Mouse (Mus musculus): ENCODE results near the gene Map3k1. TPM values are rescaled to one million over a fixed set of nuclear protein-coding genes. Genes with fewer than 3 reads are reported as not detected.

The Map3k1 gene
- polyA plus RNA-seq (2012; rRNA removed), result 19.8 and 23.9 TPM in 2 replicates

DNA sequence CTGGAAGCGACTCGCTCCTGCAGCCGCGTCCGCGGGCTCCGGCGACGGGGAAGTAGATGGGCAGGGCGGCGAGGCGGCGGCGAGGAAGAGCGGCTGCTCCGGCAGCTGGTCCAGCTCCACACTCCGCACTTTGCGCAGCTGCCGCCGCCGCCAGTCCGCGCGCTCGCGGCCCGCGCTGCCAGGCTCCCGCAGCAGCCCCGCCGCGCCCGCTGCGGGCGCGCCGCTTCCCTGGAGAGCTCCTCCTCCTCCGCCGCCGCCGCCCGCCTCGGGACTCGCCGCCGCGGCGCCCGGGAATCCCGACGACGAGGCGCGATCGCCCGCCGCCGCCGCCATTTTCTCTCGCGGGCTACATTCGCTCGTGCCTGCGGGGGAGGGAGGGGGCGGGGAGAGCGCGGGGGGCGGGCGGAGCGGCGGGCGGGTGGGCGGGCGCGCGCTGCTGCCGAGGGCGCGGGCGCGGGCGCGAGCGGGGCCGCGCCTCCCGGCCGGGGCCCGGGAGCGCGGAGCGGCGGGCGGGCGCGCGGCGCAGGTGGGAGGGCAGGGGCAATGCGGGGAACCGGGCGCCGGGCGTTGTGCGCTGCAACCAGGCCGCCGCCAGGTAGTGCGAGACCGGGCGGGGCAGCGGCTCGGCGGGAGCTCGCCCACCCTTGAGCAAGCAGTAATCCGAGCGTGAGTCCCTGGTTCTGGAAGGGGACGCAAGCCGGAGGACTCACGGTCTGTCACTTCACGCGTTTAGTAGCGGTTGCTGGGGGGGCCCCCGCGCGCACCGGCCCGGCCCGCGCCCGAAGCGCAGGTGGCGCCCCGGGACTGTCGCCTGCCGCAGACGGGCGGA lies at the start of gene Map3k1:
Gene Map3k1, minus strand, starts transcription at position 357 of the 829 bp plus-strand sequence.
- DNase-seq (ENCODE audit: low spot score), result peak; percentile 77

DNA sequence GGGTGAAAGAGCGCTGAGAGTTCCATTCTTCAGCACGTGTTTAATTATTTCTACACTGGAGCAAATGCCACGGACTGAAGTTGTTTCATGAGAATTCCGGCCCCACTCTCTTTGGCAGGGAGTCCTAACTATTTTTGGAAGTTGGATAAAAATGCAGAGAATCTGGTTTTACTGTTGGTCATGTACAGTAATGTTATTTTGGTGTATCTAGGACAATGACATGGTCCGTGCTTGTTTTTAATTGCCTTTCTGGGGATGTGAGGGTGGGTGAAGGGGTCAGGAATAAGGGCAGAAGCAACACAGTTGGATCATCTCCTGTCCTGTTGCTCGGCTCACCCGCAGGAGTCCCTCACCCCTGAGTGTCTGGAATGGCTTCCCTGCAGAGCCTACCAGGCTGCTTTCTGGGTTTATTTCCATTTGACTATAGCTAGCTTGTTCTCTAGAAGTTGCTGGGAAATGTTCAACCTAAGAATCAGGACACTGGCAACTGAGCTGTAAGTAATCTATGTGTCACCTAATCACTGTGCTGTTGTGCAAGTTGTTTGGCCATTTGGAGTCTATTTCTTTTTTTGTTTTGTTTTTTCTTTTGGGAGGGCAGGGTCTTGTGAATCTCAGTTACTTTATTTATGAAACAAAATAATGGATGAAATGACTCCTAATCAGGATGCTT lies 48.1 kb upstream of the Map3k1 start:
- no peak for DNase-seq (ENCODE audit: low spot score)

DNA sequence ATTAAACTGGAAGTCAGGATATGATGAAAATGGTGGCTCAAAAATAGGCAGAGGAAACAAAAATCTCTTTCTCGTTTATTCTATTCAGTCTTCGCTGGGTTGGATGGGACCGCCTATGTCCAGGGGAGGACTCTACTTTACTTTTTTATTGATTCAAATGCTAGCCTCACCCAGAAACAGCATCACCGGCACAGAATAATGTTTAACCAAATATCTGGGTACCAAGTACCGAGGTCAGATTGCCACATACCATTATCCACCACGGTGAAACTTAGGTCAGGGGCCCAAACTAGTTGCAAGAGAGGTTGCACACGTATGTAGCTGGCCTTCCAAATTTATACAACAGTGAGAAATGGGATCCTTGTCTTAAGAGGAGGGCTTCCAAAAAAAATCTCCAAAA lies 47.4 kb upstream of the Map3k1 start:
- DNase-seq (ENCODE audit: low spot score), result no peak

DNA sequence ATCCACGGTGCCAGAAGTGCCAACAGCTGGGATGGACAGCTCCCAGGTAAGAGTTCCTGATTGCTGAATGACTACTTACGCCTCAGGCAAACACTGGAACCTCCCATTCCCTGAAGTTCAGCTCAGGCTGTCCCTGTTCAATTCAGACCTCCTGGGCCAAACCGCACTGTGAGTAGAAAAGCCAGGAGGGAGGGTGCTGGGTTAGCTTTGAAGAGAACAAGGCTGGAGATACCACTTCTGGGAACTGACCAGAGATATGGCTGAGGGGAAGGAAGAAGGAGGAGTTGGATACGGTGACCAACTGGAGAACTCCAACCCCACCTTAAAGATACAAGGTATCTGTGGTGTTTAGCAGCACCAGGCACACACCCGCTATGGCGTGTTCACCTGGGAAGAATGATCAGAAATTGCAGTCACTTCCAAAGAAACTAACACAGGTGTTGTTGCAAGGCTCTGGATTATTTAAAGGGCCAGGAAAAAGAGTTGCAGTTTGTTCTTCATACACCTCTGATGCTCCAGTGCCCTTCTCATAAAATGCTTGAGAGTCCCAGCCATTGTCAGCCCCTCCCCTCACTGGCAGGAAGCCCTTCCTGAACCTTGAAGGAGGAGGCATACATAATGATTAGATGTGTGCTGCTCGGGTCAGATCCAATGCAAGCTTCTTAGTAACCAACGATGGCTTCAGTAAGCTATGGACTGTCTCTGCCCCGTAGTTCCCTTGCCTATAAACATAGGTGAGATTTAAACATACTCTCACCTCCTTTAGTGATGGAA lies 43.8 kb upstream of the Map3k1 start:
- DNase-seq (ENCODE audit: low spot score), result no peak

DNA sequence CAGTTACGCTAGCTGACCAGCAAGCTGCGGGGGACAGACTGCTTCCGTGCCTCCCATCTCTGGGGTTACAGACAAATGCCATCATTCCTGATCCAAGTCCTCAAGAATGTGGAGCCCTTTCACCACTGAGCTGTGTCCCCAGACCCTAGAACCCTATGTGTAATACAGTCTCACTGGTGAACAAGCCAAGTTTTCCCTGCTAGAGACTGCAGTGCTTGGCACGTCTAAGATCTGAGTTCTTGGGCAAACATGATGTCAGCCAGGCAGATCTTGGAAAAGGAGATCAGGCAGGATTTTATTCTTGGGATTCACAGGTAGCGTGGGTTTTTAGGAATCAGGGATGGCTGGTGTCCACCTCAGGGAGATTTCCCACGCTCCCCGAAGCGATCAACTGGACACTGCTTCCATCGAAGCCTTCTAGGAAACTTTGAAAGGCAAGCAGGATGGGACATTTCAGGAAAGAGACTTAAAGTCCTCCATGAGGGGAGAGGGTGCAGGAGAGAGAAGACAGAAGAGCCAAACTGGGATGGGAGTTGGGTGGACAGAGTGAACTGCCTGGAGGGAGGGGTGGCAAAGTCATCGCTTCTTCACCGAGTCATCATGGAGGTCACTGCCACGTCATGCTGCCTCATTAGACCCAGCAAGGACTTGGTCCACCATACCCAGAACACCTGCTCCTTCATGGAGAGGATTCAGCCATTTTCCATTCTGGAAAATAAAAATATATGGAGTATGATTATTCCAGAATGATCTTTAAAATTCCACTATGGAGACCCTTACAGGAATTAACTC lies 41.4 kb upstream of the Map3k1 start:
- DNase-seq (ENCODE audit: low spot score), result no peak

DNA sequence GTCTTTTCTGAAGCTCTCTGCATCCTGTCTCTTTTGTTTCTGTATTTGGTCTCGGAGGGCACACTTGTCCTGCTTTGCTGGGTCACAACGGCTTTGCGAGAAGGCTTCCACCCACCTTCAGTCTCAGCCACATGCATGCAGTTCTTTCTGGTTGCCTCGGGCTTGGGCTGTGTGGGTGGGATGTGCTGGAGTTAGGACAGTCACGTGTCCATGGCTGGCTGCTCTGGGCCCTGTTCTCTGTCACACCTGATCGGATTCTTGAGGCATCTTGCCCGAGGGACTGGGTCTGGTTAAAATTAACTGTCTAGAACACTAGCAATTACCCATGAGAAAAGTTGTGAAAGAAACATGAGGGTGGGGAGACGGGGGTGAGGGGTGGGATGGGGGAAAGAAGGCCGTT lies 36.7 kb upstream of the Map3k1 start:
- no peak for DNase-seq (ENCODE audit: low spot score)

DNA sequence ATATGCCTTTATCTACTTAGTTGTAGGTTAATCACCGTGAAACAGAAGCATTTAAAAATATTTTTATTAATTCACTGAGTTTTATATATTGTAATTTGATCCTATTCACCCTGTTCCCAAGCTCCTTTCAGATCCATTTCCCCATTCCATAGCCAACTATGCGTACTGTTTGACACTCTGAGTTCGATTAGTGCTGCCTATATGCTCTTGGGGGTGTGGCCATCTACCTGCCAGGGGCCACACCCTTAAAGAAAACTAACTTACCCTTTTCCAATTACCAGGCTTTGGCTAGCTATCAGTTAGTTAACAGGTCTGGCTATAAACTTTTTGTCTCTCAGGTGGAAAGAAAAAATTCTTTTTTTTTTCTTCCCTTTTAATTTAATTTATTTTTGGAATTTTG lies 35.5 kb upstream of the Map3k1 start:
- no peak for DNase-seq (ENCODE audit: low spot score)

DNA sequence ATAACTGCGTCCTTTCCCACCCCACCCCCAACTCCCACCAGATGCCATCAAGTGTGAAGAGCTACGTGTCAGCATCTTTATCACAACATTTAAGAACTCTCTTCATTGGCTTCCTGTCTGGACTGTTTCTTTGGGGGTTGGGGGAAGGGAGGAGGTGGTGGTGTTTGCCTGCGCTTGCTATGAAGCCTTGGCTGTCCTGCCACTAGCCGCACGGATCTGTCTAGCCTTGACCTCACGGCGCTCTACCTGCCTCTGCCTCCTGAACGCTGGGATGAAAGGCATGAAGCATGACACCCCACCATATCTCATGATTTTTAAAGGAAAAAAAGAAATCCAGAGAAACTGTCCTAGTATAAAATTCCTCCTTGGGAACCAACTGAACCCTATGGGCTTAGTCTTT lies 27.0 kb upstream of the Map3k1 start:
- DNase-seq (ENCODE audit: low spot score), result no peak

DNA sequence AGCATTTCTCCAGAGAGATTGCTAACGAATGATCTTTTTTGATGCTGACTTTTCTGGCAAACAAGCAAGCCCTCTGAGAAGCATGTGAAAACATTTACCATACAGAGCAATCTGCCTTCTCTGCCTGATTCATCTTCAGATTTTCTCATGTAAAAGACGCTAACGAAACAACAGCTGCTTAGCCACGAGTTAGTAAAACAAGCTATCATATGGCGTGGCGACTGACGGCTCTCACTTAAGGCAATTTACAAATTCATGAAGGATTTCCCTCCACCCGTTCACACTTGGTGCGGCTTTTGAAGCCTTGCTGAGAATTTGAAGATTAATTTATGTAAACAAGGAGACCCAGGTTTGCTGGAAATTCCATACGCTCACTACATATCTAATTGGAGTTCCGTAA lies 25.8 kb upstream of the Map3k1 start:
- no peak for DNase-seq (ENCODE audit: low spot score)

DNA sequence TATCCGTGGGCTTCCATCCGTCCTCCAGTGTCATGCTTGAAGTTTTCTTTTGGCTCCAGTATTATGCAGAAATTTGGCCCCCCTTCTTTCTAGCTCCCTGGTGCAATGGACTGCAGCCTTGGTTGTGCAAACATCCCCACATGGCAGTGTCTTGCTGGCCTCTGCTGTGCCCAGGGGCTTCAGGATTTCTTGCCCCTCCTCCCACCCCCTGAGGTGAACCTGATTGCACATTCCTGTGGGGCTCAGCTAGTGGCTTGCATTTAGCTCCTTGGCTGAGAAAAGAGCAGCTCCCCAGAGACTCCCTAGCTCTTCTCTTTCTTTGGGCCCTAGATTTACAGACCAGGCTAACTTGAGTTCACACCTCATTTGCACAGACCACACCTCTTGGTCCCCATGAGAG lies 20.7 kb upstream of the Map3k1 start:
- no peak for DNase-seq (ENCODE audit: low spot score)

DNA sequence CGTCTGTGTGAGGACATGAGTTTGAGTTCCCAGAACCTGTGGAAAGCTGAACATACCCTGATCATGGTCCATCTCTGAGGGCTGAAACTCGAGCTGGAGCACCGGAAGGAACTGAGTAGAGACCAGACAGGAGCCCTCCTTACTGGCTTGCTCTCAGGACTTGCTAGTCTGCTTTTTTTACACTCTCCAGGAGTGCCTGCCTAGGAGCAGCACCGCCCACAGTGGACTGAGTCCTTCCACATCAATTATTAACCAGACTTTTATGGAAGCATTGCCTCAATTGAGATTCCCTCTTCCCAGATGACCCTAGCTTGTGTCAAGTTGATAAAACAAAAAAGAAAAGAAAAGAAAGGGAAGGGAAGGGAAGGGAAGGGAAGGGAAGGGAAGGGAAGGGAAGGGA lies 18.7 kb upstream of the Map3k1 start:
- DNase-seq (ENCODE audit: low spot score), result no peak

DNA sequence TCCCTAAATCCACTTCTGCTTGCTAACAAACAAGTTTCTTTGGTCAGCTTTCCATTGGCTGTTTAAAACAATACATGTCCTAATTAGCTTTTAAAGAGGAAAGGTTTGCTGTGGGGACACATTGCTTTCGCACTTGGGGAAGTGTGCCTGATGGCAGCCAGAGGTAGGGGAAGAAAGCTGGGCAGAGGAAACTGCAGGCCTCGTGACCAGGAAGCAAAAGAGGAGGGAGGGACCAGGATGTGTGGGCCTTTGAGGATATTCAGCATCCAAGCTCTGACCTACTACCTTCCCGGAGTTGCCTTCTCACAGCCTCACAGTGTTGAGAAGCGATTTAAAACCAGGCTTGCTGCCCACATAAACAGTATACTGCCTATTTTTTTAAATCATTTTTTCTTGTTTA lies 15.4 kb upstream of the Map3k1 start:
- no peak for DNase-seq (ENCODE audit: low spot score)

DNA sequence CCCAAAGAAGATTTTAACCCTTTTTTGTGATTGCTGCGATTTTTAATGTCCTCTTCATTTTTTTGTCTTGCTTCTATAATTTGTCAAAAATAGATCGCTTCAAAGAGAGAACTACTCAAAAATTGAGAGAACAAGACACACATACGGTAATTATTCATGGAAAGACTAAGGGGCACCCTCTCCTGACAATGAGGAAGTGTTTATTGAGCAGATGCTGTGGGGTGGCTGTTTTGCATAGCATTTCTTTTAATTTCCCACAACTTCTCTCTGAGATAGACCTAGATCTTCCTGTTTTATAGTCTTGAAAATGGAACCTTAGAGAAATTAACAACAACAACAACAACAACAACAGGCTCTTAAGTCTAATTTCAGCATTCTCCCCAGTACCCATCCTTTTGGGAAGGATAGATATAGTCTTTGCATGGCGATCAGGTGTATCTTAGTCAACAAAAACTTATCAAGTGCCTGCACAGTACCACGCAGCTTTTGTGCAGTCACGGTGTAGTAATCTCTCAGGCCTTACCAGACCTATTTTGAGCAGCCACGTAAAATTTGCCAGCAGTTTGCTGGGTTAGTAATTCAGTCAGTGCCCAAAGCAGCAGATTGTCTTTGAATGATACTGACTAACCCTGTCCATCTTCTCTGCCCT lies 13.1 kb upstream of the Map3k1 start:
- no peak for DNase-seq (ENCODE audit: low spot score)

DNA sequence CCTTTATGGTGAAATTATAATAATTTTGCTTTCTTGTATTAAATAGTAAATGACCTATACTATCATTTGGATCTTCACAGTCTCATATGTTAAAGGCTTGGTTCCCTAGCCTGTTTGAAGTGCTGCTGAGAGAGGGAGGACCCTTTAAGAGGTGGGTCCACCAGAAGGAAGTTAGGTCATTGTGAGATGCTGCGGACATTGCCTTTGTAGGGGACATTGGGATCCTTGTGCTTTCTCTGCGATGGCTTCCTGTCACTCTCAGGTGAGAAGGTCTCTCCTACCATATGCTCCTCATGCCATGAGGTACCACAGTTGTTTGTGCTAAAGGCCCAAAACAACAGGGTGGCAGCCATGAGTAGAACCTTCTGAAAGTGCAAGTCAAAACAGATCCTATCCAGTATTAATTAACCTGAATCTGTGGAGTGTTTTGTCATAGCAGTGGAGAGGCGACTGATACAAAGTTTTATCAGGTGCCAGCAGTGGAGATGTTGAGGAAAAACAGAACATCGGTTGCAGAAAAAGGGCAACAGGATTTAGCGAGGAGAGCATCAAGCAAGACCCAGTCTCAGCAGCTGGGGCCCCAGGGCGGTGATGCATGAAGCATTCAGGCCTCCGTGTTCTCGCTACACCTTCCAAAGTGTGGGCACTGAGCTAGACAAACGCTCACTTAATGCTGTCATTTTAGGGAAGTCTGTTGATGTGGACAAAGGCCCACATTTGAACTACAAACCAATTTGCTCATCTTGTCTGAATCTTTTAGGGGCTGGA lies 11.0 kb upstream of the Map3k1 start:
- no peak for DNase-seq (ENCODE audit: low spot score)

DNA sequence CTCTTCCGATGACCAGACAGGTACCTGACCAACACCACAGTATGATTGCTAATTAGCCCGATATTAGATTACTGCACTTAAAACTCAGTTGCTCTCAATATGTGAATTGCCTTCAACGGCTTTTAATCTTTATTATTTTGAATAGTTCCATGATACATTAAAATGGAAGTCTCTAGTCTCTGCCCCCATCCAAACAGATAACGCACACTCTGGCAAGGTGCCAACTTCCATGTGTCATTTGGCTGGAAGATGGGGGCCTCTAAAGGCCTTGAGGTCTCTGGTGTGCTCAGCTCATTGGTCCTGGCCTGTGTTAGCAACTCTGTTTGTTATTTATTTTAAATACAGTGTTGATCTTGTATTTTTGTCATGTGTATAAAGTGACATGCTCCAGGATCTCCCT lies 10.3 kb upstream of the Map3k1 start:
- no peak for DNase-seq (ENCODE audit: low spot score)

DNA sequence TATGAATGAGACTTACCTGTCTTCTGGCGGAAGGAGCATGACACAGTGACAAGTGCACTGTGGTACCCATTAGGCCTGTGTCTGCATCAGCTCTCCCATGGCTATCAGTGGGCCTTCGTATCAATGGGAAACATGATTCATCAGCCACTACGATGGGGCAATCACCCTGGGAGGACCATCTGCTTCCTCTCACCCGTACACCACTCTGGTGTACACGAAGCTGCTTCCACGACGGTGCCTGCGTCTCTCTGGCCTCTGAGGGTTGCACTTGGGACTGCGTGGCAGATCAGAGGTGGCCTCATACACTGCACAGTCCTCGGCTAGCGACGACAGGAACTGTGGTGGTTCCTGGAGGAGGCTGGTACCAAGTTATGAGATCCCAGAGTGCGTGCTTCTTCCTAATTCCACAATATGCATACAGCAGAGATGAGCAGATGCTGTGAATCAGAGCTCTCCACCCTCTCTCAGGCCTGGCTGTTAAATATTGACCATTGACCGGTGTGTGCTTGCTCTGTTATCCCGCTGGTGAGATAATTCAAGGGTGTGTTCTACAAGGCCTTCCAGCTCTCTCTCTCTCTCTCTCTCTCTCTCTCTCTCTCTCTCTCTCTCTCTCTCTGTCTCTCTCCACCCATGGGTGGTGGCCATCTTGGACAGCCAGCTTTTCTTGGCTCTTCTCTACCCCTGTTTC lies 9.6 kb upstream of the Map3k1 start:
- DNase-seq (ENCODE audit: low spot score), result no peak

DNA sequence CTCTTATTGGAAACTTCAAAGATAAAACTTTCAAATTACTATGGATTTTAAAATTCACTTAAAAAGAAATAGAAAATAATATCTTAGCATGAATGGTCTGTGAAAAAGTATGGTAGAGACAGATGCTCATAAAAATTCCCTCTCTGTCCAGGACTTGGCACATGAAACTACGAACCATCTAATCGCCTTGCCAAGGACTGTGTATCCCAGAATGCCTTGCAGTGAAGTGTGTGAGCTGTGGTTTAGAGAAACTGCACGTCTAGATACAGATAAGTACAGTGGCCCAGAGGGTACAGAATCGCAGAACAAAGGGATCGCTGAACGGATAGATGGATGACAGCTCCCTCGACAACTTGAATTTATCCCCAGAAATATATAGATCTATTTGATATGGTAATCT lies 9.0 kb upstream of the Map3k1 start:
- DNase-seq (ENCODE audit: low spot score), result no peak

DNA sequence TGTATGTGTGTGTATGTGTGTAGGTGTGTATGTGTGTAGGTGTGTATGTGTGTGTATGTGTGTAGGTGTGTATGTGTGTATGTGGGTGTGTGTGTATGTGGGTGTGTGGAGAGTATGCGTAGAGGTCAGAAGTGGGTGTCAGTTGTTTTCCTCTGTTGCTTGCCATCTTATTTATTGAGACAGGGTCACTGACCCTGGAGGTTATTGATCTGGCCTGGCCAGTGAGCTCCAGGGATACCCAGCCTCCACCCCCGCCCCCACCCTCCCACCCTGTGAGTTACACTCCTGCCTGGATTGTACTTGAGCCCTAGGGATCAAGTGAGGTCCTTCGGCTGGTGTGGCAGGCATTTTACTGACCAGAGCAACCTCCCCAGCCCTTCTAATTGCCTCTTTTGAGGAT lies 7.6 kb upstream of the Map3k1 start:
- no peak for DNase-seq (ENCODE audit: low spot score)

DNA sequence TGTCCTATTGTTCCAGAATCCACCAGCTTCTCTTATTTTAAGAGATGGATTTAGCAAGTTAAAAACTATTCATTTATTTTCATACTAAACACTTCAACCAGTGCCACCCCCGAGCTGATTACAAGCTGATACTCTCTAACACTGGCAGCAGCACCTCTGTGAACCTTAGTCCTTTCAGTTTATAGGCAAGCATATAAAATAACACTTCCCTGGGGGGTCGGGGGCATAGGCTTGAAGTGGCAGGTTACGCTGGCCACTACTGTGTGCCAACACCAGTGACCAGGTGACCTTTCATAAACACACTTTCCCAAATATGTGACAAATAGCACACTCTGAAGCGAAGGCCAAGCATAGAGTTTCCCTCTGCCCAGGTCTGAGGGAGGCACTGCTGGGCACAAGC lies 6.7 kb upstream of the Map3k1 start:
- DNase-seq (ENCODE audit: low spot score), result no peak

DNA sequence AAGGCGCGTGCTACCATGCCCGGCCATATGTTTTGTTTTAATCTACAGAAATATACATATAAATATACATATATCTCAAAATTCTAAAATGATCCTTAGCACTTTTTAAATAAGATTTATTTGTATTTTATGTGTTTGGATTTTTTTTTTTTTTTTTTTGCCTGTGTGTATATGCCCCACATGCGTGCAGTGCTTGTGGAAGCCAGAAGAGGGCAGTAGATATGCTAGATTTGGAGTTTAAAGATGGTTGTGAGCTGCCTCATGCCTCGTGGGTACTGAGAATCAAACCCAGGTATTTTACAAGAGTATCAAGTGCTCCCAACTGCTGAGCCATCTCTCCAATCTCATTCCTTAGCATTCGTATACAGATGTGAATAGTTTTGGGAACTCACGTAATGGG lies 6.2 kb upstream of the Map3k1 start:
- no peak for DNase-seq (ENCODE audit: low spot score)
